Mouse (Mus musculus) heart, postnatal 0 days (tissue): Measurements from ENCODE around the gene Igsf8.

Experiments used
- CTCF ChIP-seq: IDR thresholded peaks from 2 replicates; pipeline ENCODE4 v1.5.1; 2016; ENCODE audit warnings: antibody characterized with exemption, control low read depth, low read depth
- EP300 ChIP-seq: IDR thresholded peaks from 2 replicates; pipeline ENCODE4 v1.6.1; 2016; ENCODE audit warnings: antibody characterized with exemption, low read depth

DNA sequence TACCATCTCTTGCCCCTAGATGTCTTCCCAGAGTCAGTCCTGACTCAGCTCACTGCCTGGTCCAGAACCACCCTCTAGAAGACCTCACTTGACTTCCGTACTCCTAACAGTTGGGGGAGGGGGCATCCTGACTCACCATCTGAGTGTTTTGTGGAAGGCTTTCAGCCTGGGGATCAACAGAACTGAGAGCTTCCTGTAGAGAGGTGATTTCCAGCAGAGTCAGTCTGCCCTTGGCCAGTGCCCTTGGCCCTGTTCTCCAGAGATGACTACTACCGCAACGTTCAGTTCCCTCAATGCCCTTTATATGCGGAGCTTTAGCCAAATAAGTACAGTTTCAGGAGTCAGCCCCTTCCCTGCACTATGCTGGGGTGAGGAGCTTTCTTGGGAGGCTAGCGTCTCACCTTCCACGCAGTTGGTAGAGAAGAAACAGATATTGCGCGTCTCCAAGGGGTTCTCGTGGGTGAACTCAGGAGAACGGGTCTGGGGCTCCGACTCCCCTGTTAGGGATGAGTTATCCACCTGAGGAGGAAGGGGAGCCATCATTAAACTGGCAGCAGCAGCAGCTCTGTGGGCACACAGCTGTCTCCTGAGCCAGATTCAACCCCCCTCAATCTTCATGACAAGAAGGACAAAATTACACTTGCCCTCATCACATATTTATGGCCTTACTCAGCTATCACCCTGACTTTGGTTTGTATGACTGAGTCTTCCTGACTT lies 27.6 kb downstream of the Igsf8 start:
- no peak for TF ChIP-seq CTCF
- TF ChIP-seq EP300 = no peak
